Mouse (Mus musculus) spleen, adult 10 weeks (tissue): ENCODE results near the gene Stkld1. TPM values are rescaled to one million over a fixed set of nuclear protein-coding genes. Genes with fewer than 3 reads are reported as not detected.

Source experiments
- polyA plus RNA-seq: library from polyadenylated mRNA; stranded (reverse); fragments of 350-450 nt; fragmentation: Illumina TruSeq; extraction: RNeasy Lipid Tissue Mini Kit (QIAGEN cat#74804); gene quantifications from one replicate; pipeline ENCODE4 v1.2.3, GENCODE M21; 2015; ENCODE audit warnings: low replicate concordance; ENCODE audit not compliant: insufficient read depth

The Stkld1 gene
- 0.40 TPM for polyA plus RNA-seq

DNA sequence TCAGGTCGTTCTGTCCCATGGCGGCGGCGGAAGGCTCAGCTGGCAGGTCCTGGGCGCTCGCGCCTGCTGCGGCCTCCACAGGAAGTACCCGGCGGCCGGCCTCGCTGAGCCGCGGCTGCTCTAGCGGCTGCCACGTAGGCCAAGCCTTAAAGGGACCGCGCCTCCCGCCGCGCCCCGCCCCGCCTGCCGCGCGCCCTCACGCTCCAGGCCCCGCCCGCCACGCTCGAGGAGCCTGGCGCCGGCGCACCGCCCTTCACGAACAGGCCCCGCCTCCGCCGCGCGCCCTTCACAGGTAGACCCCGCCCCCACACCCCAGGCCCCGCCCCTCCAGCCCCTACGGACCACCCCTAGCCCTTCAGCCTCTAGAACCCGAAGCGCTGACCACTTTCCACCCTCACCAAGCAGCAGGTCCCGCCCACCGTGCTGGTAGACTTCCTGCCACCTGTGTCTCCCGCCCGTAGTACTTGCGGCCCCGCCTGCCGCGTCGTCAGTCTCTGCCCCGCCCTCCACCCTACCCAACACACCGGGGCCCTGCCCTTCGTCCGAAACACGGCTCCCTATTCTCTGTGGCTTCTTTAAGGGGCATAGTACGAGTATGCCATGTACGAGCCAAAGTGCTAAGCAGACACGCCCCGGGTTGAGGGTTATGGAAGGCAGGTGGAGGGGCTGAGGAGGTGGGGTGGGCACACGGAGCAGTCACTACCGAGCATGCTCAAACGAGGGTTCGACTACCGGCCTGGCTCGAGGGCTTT lies at the start of gene Stkld1, which contains the start of gene Surf4:
TSS of gene Stkld1 (plus strand) at position 744 of the 752 bp plus-strand sequence.
TSS of gene Surf4 (minus strand) at position 625 of the 752 bp plus-strand sequence.

DNA sequence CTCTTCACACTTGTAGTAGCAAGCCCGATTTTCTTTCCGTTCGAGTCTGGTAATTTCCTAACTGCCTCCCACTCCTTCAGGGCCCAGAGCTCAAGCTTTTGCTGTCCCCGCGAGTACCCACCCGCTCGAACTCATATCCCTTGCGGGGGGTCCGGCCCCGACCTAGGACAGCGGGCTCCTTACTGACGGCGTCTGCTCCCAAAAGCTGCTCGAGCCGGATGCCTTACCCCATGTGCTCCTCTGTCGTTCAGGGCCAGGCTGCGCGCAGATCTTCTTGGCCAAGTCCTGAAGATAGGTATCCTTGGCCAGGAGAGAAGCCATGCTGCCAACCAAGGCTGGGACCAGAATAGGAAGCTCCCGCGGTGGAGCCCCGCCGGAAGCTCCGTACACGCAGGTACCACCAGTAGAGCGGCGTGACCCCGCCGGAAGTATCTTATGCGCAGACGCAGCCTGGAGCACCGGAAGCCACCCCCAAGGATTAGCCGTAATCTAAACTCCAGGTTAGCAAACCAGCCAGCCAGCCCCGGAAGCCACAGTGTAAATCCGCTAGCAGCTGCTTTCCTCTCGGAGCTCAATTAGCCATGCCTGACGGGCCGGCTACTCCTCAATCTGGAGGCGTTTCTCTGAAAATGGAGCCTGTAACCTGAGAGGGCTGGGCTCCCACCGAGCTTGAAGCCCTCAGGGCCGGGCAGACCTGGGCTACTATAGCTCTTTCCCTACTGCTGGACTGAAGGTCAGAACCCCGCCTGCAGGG lies 31.2 kb upstream of the Stkld1 start, which contains the start of gene Surf6:
TSS of gene Surf6 (minus strand) at position 413 of the 754 bp plus-strand sequence.

DNA sequence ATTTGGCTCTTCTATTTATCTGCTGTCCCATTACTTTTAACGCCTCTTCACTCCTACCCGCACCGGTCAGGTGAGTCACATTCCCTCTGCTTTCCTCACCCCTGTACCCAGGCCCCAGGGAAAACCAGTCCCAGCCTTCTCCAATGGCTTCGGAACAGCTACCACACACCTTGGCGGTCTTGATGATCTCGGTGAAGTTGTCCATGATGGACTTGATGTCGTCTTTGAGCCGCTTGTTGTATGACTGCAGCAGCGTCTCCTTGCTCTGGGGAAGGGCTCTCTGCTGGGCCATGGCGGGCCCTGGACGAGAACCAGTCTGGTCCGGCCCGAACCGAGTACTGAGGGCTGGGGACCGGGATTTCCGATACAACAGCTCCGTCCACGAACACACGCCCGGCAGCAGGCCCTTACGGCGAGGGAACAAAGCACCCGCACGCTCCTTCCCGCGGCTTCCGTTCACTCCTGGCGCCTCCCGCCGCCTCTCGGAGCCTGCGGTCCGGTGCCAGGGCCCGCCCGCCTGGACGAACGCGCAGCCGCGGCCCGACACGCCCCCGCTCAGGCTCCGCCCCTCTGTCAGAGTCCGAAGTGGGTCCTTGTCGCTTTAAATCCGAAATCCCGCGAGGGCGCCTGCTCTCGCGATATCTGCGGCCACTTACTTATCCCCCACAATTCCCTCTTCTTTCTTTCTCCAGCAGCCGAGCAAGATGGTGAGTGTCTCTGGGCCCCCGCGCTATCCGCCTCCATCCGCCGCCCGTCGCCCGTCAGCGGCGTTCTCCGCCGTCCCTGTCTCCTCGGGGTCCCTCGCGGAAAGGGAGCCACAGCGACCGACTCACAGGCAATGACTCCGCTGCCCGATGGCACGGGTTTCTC lies 23.5 kb upstream of the Stkld1 start, which contains the start of the genes Med22 and Rpl7a:
TSS of gene Med22 (minus strand) at position 554 of the 870 bp plus-strand sequence.
TSS of gene Rpl7a (plus strand) at position 641 of the 870 bp plus-strand sequence.

DNA sequence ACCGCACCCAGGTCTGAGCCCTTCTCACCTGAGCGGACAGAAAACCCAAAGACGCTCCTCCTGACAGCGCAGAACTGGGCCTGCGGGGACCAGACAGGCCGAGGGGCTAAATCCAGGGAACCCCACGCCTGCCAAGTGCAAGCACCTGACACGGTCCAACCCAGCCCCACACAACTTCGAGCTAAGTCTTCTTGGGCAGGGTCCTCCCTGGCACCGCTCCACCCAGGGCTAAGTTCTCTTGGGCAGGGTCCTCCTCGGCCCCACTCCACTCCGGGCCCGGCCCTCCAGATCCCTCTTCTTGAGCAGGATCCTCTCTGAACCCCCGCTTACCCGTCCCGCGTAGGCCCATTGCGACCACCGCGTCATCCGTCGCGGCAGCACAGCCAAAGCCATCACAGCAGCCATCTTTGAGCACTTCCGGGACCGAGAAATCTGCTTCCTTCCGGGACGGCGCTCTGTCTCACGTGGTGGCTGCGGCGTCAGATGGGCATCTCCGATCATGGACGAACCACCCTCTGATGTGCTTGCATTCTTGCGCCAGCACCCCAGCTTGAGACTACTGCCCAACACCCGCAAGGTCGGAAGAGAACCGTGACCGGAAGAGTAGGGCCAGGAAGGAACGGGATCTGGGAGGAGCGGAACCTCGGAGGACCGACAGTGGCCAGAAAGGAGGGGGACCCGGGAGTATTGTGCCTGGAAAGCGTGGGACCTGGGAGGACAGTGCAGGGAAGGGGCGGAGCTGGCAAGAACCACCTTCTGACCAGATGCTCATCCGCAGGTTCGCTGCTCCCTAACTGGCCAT lies 17.7 kb upstream of the Stkld1 start, which contains the start of the genes Surf2 and Surf1:
TSS of gene Surf2 (plus strand) at position 441 of the 802 bp plus-strand sequence.
TSS of gene Surf1 (minus strand) at position 604 of the 802 bp plus-strand sequence.

DNA sequence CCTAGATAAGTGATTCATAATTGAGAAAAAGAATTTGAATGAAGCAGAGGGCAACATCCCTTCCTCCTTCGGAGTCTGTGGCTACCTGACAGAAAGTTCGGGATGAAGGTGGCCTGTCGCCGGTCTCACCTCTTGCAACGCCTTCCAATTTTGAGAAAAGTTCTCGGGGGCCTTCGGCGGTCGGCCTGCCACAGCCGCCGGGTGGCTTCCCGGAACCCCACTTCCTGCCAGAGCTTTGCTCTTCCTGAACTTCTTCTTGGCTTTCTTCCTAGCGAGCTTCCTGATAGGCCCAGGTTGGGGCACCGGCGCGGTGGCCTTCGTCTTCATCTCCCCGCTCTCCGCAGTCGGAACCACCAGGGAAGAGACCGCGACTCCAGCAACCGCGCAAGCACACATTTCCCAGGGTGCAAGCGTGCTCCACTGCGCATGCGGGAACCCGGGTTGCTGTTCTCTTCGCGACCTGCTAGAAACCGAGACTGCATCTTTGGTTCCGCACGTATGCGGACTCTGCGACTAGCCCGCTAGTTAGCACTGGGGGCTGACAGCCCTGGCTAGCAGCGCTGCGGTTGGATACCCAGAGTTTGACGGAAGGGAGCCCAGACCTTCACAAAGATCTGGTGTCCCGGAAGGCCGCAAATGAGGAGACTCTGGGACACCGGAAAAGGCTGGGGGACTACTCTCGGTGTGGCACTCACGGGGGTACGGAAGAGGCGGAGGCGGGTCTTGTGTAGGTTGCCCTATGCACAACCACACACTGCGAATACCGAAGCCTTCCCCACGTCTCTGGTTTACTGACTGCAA lies 30.3 kb downstream of the Stkld1 start, which contains the start of gene Rexo4:
TSS of gene Rexo4 (minus strand) at position 464 of the 801 bp plus-strand sequence.

DNA sequence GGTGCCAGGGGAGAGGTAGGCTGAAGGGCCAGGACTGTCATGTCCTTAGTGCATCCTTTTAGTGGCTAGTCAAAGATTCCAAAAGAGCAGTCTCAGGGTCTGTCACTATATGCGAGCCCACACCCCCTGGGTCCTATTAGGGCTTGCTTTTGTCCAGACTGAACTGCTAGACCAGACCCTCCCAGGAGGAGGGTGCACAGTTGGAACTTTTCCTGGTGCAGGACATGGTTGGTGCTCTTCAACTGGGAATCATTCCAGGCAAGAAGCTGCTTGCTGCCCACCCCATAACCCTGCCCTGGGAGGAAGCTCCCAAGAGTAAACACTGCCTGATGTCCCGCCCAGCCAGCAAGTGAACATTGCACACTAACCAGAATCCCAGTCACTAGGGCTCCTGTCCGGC lies 39.3 kb downstream of the Stkld1 start, which contains the start of gene Adamts13:
TSS of gene Adamts13 (plus strand) at position 301 of the 400 bp plus-strand sequence.

Other genes with a start within 250 kb of the Stkld1 start
- gene Abo, start 69.1 kb upstream of the Stkld1 start, polyA plus RNA-seq, result not detected
- 33.4 TPM for gene Surf6, start 31.2 kb upstream of the Stkld1 start, polyA plus RNA-seq
- 19.2 TPM for gene Med22, start 23.4 kb upstream of the Stkld1 start, polyA plus RNA-seq
- gene Rpl7a, start 23.3 kb upstream of the Stkld1 start, polyA plus RNA-seq, result 923 TPM
- 63.0 TPM for gene Surf2, start 17.7 kb upstream of the Stkld1 start, polyA plus RNA-seq
- 103 TPM for gene Surf1, start 17.5 kb upstream of the Stkld1 start, polyA plus RNA-seq
- 68.3 TPM for gene Surf4, start 119 bp upstream of the Stkld1 start, polyA plus RNA-seq
- 108 TPM for gene Rexo4, start 30.3 kb downstream of the Stkld1 start, polyA plus RNA-seq
- gene Adamts13, start 39.4 kb downstream of the Stkld1 start, polyA plus RNA-seq, result 0.75 TPM
- gene Cacfd1, start 75.9 kb downstream of the Stkld1 start, polyA plus RNA-seq, result 32.7 TPM
- gene Slc2a6, start 94.0 kb downstream of the Stkld1 start, polyA plus RNA-seq, result 2.7 TPM
- 0.54 TPM for gene Mymk, start 138.1 kb downstream of the Stkld1 start, polyA plus RNA-seq
- gene Adamtsl2, start 145.3 kb downstream of the Stkld1 start, polyA plus RNA-seq, result 10.1 TPM
- gene Fam163b, start 208.4 kb downstream of the Stkld1 start, polyA plus RNA-seq, result not detected
- not detected for gene Dbh, start 231.2 kb downstream of the Stkld1 start, polyA plus RNA-seq